Mouse (Mus musculus) kidney, postnatal 0 days (tissue): ENCODE data around the gene Slc25a22. TPM values are rescaled to one million over a fixed set of nuclear protein-coding genes. Genes with fewer than 3 reads are reported as not detected.

Source experiments
- ATAC-seq: fragments of 200-750 bp; cut with Nextera tagmentation; replicated peaks from 2 replicates; pipeline ENCODE4 v1.8.0; 2017; ENCODE audit warnings: low read depth, moderate number of reproducible peaks, moderate TSS enrichment, moderate library complexity; ENCODE audit not compliant: low FRiP score
- DNase-seq: peaks from one replicate; pipeline ENCODE4 v3.0.0-alpha.2; 2016; ENCODE audit warnings: low spot score
- H3K27ac ChIP-seq: fragments of 300-500 bp; sonication (generic); 2 replicates; pipeline ENCODE4 v1.5.1; 2014; ENCODE audit warnings: mild to moderate bottlenecking
- H3K27me3 ChIP-seq: fragments of 300-500 bp; sonication (generic); 2 replicates; pipeline ENCODE4 v1.6.1; 2014; ENCODE audit warnings: low read length, mixed read lengths; ENCODE audit not compliant: insufficient read depth
- H3K36me3 ChIP-seq: fragments of 300-500 bp; sonication (generic); 2 replicates; pipeline ENCODE4 v1.6.1; 2014; ENCODE audit warnings: low read length, mixed read lengths; ENCODE audit not compliant: insufficient read depth
- H3K4me1 ChIP-seq: fragments of 300-500 bp; sonication (generic); replicated peaks from 2 replicates; pipeline ENCODE4 v1.6.1; 2014; ENCODE audit warnings: antibody characterized with exemption, low read length, mixed read lengths; ENCODE audit not compliant: insufficient read depth
- H3K4me2 ChIP-seq: fragments of 300-500 bp; sonication (generic); 2 replicates; pipeline ENCODE4 v1.6.1; 2014; ENCODE audit warnings: mild to moderate bottlenecking, low read length, moderate library complexity, mixed read lengths
- H3K4me3 ChIP-seq: fragments of 300-500 bp; sonication (generic); replicated peaks from 2 replicates; pipeline ENCODE4 v1.5.1; 2014; ENCODE audit warnings: low read depth, low read length
- H3K9ac ChIP-seq: fragments of 300-500 bp; sonication (generic); 2 replicates; pipeline ENCODE4 v1.6.1; 2014; ENCODE audit warnings: low read depth, low read length
- H3K9me3 ChIP-seq: fragments of 300-500 bp; sonication (generic); replicated peaks from 2 replicates; pipeline ENCODE4 v1.6.1; 2016; ENCODE audit warnings: low read length, inconsistent platforms, mixed read lengths
- CTCF ChIP-seq: IDR thresholded peaks from 2 replicates; pipeline ENCODE4 v1.5.1; 2016; ENCODE audit warnings: antibody characterized with exemption, low read depth, mild to moderate bottlenecking, moderate library complexity
- WGBS: fragments of 180-500 bp; shearing (Covaris S2); extraction: QIAGEN DNeasy Blood & Tissue Kit; methylation state at CpG from one replicate; pipeline ENCODE4 v1.1.7; 2014; 5-methylcytosine and 5-hydroxymethylcytosine counted together
- polyA plus RNA-seq: library from polyadenylated mRNA; unstranded; fragments of >200 nt; fragmentation: Nextera tagmentation; extraction: Ambion mirVana; gene quantifications from 2 replicates; pipeline ENCODE4 v1.2.1, GENCODE M21; 2015

The Slc25a22 gene
- polyA plus RNA-seq, 1 experiment from 2014 or later, result 15.8 TPM

DNA sequence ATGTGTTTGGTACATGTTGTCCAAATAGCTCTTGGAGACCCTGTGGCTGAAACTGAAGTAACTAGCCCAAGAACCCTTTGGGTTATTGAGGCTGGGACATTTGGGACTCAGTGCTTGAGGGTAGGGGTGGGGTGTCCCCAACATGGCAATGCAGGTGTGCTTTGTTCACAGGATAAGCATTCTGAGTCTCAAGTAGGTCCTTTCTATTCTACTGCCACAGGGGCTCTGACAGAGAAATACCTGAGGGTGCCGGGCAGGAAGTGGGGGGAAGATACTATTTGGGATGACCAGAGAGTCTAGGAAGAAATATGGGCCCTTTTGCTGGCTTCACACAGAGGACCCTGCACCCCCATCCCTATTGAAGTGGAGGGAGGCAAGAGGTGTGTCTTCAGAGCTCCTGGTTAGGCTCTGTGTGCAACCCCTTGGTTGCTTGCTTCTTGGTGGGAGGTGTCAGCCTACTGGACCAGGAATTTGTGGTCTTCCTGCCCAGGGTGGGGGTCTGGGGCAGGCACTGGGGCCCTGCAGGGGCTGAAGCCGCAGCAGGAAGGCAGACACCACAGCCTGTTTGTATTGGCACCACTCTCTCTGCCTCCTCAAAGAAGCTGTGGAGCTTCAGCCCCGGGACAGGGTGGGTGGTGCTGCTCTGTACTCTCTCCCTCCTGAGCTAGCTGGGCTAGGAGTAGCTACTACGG is 40.0 kb upstream of the Slc25a22 start:
- peaks cover 37% of the 10 kb centered on the region for H3K4me1 ChIP-seq
- DNase-seq (peak; percentile 66), ATAC-seq (no peak)
- H3K9ac ChIP-seq, result peak overlapping the region; percentile 88
- peak overlapping the region; percentile 97 for H3K4me2 ChIP-seq
- no peaks in the 10 kb centered on the region for H3K36me3 ChIP-seq
- H3K27ac ChIP-seq, result peak overlapping the region; percentile 96
- no peak for TF ChIP-seq CTCF
- H3K9me3 ChIP-seq, result no peaks in the 10 kb centered on the region
- no peaks in the 10 kb centered on the region for H3K27me3 ChIP-seq
- no peak overlapping the region for H3K4me3 ChIP-seq
- 38% methylated on average over 4 of the region's 4 CpGs for WGBS

DNA sequence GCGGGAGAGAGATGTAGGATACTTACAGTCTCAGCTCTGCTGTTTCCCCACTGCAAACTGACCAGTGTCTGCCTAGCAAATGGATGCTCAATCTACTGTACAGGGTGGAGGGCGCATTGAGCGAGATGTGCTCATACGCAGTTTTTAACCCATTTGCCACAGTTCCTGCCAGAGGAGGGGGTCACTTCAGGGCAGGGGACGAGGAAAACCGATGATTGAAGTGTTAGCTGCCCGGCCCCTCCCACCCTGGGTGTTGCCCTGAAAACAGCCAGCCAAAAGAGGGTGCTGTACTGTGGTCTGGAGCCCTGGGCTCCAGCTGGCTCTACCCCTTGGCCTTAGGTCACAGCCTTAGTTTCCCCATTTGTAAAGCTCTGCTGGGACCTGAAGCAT is 39.3 kb upstream of the Slc25a22 start:
- WGBS, result 5% methylated on average over 7 of the region's 7 CpGs
- peak; percentile 20; the same call in 1 of the 2 replicates for TF ChIP-seq CTCF
- no peaks in the 10 kb centered on the region for H3K9me3 ChIP-seq
- peak overlapping the region; percentile 77; the same call in 1 of the 2 replicates for H3K4me3 ChIP-seq
- H3K4me1 ChIP-seq, result peaks cover 30% of the 10 kb centered on the region
- peak overlapping the region; percentile 96 for H3K27ac ChIP-seq
- peak overlapping the region; percentile 88 for H3K9ac ChIP-seq
- no peak for DNase-seq
- peak overlapping the region; percentile 97 for H3K4me2 ChIP-seq
- ATAC-seq, result no peak; the same call in 1 of the 2 replicates
- H3K36me3 ChIP-seq, result 0 out of 2 replicates have a peak, but pooled peaks cover 2% of the 10 kb centered on the region
- no peaks in the 10 kb centered on the region for H3K27me3 ChIP-seq

DNA sequence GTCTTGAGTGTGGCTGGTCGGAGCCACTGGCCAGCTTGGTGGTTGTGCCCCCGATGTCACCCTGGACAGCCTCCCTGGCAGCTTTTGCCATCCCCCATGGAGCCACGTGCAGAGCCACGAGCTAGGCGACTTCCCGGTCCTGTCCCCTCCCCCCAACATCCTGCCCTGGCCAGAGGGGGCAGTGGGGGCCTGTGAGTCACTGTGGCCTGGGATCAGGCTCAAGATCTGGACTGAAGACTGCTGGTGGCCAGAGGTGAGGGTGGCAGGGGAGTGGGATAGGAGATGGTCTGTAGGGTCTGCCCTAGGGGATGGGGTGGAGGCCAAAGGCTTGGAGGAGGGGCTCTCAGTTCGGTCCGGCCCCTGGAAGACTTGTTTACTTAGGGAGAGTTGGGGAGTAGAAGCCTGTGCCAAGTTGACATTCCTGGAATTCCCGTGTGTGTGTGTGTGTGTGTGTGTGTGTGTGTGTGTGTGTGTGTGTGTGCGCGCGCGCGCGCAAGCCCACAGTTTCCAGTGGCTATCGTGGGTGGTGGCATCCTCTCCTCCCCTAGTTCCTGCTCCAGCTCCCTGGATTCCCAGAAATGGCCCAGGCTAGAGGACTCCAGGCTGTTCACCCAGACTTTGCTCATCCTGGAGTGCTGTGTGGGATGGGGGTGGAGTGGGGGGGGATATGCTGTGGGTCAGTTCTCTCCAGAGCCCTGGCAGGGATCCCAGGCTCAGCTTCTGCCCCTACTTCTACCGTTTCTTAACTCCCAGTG is 38.7 kb upstream of the Slc25a22 start:
- Histone ChIP-seq H3K36me3 (peaks cover 5% of the 10 kb centered on the region; the same call in 1 of the 2 replicates), H3K4me1 (peaks cover 25% of the 10 kb centered on the region), H3K27me3 (no peaks in the 10 kb centered on the region), H3K9me3 (no peaks in the 10 kb centered on the region), H3K4me2 (peak overlapping the region; percentile 97), H3K4me3 (peak overlapping the region; percentile 77), H3K9ac (peak overlapping the region; percentile 88), H3K27ac (peak overlapping the region; percentile 96)
- ATAC-seq (peak; percentile 76), DNase-seq (peak; percentile 92)
- 0% methylated on average over 17 of the region's 17 CpGs for WGBS
- TF ChIP-seq CTCF, result peak; percentile 59

DNA sequence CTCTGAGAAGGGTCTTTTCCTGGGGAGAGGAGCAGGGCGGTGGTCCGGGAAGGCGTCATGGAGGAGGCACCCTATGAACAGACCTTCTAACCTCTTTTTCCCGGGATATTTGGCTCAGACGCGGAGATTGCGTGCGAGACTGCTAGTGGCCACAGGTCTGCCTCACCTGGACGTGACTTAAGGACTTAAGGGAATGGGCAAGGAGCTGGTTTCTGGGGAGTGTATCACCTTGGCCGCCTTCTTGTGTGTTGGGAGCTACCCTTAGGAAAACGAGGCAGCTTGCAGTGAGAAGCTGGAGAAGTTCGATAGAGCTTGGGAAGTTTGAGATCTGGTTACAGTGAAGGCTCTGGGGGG is 38.1 kb upstream of the Slc25a22 start:
- 2% methylated on average over 12 of the region's 12 CpGs for whole genome bisulfite sequencing
- Histone ChIP-seq H3K9ac (peak overlapping the region; percentile 88), H3K4me3 (peak overlapping the region; percentile 77), H3K27me3 (no peaks in the 10 kb centered on the region), H3K9me3 (no peaks in the 10 kb centered on the region), H3K27ac (peak overlapping the region; percentile 96), H3K36me3 (peaks cover 11% of the 10 kb centered on the region), H3K4me1 (peaks cover 19% of the 10 kb centered on the region), H3K4me2 (peak overlapping the region; percentile 97)
- peak; percentile 35 for DNase-seq
- no peak for TF ChIP-seq CTCF
- 0 out of 2 replicates have a peak, but pooled peaks have one; percentile 0 for ATAC-seq

DNA sequence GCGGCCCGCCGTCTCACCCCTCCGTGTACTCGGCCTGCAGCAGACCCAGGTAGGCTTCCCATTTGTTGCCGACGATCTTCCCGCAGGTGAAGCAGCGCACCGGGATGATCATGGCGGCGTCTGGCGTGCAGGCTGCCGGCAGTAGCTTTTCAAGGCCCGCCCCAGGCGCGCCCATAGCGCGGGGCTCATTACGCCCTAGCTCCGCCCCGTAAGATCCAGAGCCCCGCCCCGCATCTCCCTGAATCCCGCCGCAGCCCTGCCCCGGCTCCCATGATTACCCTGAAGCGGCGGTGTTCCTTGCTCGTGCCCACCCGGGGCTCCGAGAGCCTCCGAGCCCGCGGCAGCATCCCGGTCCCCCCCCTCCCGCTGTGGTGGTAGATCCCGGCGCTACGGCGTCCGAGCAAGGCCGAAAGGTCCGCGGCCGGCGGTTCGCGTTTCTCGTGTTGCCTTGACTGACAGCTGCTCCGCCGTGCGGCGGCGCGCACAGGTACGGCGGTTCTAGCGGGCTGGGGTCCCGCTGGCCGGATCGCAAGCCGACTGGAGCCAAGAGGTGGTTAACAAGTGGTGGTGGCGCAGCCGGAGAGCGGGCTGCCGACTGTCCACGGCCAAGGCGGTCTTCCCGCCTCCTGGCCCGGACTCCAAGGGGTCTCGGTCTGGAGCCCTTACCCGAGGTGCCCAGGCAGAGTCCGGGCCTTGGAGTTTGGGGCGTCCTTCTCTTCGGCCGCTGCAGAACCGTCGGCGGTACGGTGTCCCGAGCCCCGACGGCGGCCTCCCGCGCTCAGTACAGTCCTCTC is 37.5 kb upstream of the Slc25a22 start, which contains the start of the genes Polr2l and Tspan4:
Gene Polr2l (minus strand): TSS at position 122 of the 794 bp plus-strand sequence.
Gene Tspan4 (plus strand): TSS at position 230 of the 794 bp plus-strand sequence.
- H3K4me3 ChIP-seq, result peak within 1 kb of the TSS; percentile 77
- peak; percentile 31 for ATAC-seq
- peak; percentile 86 for DNase-seq

DNA sequence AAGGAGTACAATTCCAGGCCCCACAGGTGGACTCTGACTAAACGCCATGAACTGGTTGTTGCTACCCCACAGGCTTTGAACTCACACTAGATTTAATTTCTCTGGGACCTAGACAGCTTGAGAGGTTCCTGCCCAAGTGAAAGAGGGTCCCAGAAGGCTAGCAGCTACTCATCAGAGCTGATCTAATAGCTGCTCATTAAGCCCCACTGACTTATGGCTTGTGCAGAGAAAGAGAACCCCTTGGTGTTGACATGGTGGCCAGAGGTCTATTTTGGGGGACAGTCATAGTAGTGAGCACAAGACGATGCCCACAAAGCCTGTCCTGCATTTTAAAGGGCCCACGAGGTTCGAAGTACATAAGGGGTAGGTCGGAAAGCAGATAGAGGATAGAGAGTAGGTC is 36.5 kb upstream of the Slc25a22 start:
- Histone ChIP-seq H3K9ac (peak overlapping the region; percentile 88), H3K4me1 (peaks cover 33% of the 10 kb centered on the region), H3K4me2 (peak overlapping the region; percentile 97), H3K9me3 (no peaks in the 10 kb centered on the region), H3K36me3 (peaks cover 23% of the 10 kb centered on the region), H3K27me3 (no peaks in the 10 kb centered on the region), H3K27ac (no peak overlapping the region), H3K4me3 (peak overlapping the region; percentile 77)
- no peak for ATAC-seq
- DNase-seq, result no peak
- 7% methylated on average over 5 of the region's 5 CpGs for WGBS
- no peak for TF ChIP-seq CTCF

More for the DNA sequence above, 37.5 kb upstream of the Slc25a22 start, which contains the start of the genes Polr2l and Tspan4:
- TF ChIP-seq CTCF, result no peak
- Histone ChIP-seq H3K9ac (peak within 1 kb of the TSS; percentile 88), H3K27ac (peak within 1 kb of the TSS; percentile 96), H3K9me3 (no peaks in the 10 kb centered on the region), H3K4me1 (peaks cover 23% of the 10 kb centered on the region), H3K36me3 (peaks cover 17% of the 10 kb centered on the region), H3K4me2 (peak within 1 kb of the TSS; percentile 97), H3K27me3 (no peaks in the 10 kb centered on the region)
- WGBS, result under 1% methylated on average over 83 of the region's 87 CpGs
